Mouse (Mus musculus): ENCODE measurements around the gene Rab26. TPM values are rescaled to one million over a fixed set of nuclear protein-coding genes. Genes with fewer than 3 reads are reported as not detected.

Gene Rab26
- total and polyA plus RNA-seq, 3 experiments = 0.10 to 0.39 TPM; not detected in 1

DNA sequence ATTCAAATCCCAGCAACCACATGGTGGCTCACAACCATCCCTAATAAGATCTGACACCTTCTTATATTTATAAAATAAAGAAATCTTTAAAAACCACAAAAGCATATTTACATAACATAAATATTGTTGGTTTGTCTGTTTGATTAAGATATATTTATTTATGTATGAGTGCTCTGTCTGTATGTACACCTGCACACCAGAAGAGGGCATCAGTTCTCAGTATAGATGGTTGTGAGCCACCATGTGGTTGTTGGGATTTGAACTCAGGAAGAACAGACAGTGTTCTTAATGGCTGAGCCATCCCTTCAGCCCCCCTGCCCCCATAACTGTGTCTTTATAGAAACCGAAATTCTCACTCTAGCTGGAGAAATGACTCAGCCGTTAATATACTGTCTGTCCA, 11.2 kb upstream of the Rab26 start:
- no peak overlapping the region for H3K9ac ChIP-seq (ENCODE audit: low read depth, low read length)
- 91% methylated on average over 2 of the region's 2 CpGs for WGBS
- H3K27ac ChIP-seq = no peak overlapping the region
- intact Hi-C loops (cut with DNase I) = no loop called here
- no peak overlapping the region for H3K4me3 ChIP-seq
- H3K36me3 ChIP-seq (ENCODE audit: control insufficient read depth, insufficient read depth, low read length) = no peaks in the 10 kb centered on the region
- TF ChIP-seq EP300 (IDR thresholded peaks at IDR 0.05; ENCODE audit: insufficient read depth, low read depth, low read length) = no peak
- 0 out of 2 replicates have a peak, but pooled peaks have one; percentile 10 for TF ChIP-seq CTCF (IDR thresholded peaks at IDR 0.05)
- no peak for TF ChIP-seq POLR2A (IDR thresholded peaks at IDR 0.05; ENCODE audit: insufficient read depth, low read depth, low read length)
- DNase-seq = no peak
- H3K27me3 ChIP-seq (ENCODE audit: control insufficient read depth, insufficient read depth, low read length) = no peaks in the 10 kb centered on the region
- H3K4me1 ChIP-seq (ENCODE audit: control insufficient read depth, insufficient read depth, low read length) = no peaks in the 10 kb centered on the region; the same call in 1 of the 2 replicates
- no peaks in the 10 kb centered on the region for H3K79me2 ChIP-seq (replicated peaks; ENCODE audit: control insufficient read depth, insufficient read depth, low read length)

DNA sequence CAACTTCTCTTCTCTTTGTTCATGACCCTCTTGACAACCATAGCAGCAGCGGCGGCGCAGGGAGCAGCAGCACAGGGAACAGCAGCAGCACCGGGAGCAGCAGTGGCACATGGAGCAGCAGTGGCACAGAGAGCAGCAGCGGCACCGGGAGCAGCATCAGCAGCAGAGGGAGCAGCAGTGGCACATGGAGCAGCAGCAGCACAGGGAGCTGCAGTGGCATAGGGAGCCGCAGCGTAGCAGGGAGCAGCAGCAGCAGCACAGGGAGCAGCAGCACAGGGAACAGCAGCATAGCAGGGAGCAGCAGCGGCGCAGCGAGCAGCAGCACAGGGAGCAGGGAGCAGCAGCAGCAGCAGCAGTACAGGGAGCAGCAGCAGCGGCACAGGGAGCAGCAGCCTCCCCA, 10.6 kb upstream of the Rab26 start:
- no peaks in the 10 kb centered on the region for H3K79me2 ChIP-seq (replicated peaks; ENCODE audit: control insufficient read depth, insufficient read depth, low read length)
- H3K4me3 ChIP-seq = no peak overlapping the region
- no peak for DNase-seq
- no peak overlapping the region for H3K27ac ChIP-seq
- H3K36me3 ChIP-seq (ENCODE audit: control insufficient read depth, insufficient read depth, low read length) = no peaks in the 10 kb centered on the region
- H3K4me1 ChIP-seq (ENCODE audit: control insufficient read depth, insufficient read depth, low read length) = no peaks in the 10 kb centered on the region; the same call in 1 of the 2 replicates
- no peak overlapping the region for H3K9ac ChIP-seq (ENCODE audit: low read depth, low read length)
- intact Hi-C loops (cut with DNase I) = no loop called here
- 21% methylated on average over 12 of the region's 12 CpGs for WGBS
- no peaks in the 10 kb centered on the region for H3K27me3 ChIP-seq (ENCODE audit: control insufficient read depth, insufficient read depth, low read length)
- TF ChIP-seq POLR2A (IDR thresholded peaks at IDR 0.05; ENCODE audit: insufficient read depth, low read depth, low read length) = no peak
- no peak for TF ChIP-seq CTCF (IDR thresholded peaks at IDR 0.05)
- TF ChIP-seq EP300 (IDR thresholded peaks at IDR 0.05; ENCODE audit: insufficient read depth, low read depth, low read length) = no peak

DNA sequence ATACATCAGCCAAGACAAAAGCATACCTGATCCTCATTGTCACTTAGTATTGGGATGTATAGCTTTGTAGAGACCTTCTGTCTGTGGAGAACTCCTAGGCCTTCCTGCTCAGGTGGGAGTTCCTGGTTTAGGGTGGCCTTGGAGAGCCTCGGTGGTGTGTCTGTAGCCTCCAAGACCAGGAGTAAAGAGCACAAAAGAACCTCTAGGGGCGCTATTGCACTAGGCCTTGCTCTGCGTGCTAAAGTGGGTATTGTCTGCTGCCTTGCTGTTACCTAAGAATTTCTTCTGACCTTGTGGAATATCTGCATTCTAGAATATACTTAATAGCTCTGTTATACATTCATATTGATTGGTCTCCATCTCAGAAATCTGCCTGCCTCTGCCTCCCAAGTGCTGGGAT, 6.4 kb upstream of the Rab26 start:
- Histone ChIP-seq H3K36me3 (ENCODE audit: control insufficient read depth, insufficient read depth, low read length) (no peaks in the 10 kb centered on the region), H3K79me2 (replicated peaks; ENCODE audit: control insufficient read depth, insufficient read depth, low read length) (no peaks in the 10 kb centered on the region), H3K4me1 (ENCODE audit: control insufficient read depth, insufficient read depth, low read length) (no peaks in the 10 kb centered on the region), H3K4me3 (no peak overlapping the region), H3K27me3 (ENCODE audit: control insufficient read depth, insufficient read depth, low read length) (no peaks in the 10 kb centered on the region), H3K9ac (ENCODE audit: low read depth, low read length) (no peak overlapping the region), H3K27ac (no peak overlapping the region)
- peak; percentile 93 for TF ChIP-seq CTCF (IDR thresholded peaks at IDR 0.05)
- TF ChIP-seq EP300 (IDR thresholded peaks at IDR 0.05; ENCODE audit: insufficient read depth, low read depth, low read length) = 0 out of 2 replicates have a peak, but pooled peaks have one; percentile 40
- TF ChIP-seq POLR2A (IDR thresholded peaks at IDR 0.05; ENCODE audit: insufficient read depth, low read depth, low read length) = no peak
- DNase-seq = peak in 1 of 2 experiments; percentile 38
- 7% methylated on average over 3 of the region's 3 CpGs for WGBS
- intact Hi-C loops (cut with DNase I) = loop anchor here (2.0 kb wide), 1 partner anchor 114 kb away; no protein-coding TSS in a partner anchor

DNA sequence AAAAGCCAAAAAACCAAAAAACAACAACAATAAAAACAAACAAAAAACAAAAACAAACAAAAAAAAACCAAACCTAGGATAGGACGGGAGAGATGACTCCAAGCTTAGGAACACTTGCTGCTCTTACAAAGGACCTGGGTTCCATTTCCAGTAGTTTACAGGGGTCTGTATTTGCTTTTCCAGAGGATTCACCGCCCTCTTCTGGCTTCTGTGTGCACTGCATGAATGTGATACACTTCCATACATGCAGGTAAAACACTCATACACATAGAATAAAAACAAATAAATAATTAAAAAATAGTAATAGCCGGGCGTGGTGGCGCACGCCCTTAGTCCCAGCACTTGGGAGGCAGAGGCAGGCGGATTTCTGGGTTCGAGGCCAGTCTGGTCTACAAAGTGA, 4.9 kb upstream of the Rab26 start:
- Histone ChIP-seq H3K36me3 (ENCODE audit: control insufficient read depth, insufficient read depth, low read length) (no peaks in the 10 kb centered on the region), H3K9ac (ENCODE audit: low read depth, low read length) (no peak overlapping the region), H3K27me3 (ENCODE audit: control insufficient read depth, insufficient read depth, low read length) (no peaks in the 10 kb centered on the region), H3K79me2 (replicated peaks; ENCODE audit: control insufficient read depth, insufficient read depth, low read length) (no peaks in the 10 kb centered on the region), H3K4me3 (no peak overlapping the region), H3K4me1 (ENCODE audit: control insufficient read depth, insufficient read depth, low read length) (no peaks in the 10 kb centered on the region), H3K27ac (no peak overlapping the region)
- DNase-seq = peak; percentile 41 to 65
- intact Hi-C loops (cut with DNase I) = loop anchor here (2.0 kb wide), 2 partner anchors 44 to 90 kb away; no protein-coding TSS in a partner anchor
- 55% methylated on average over 8 of the region's 8 CpGs for WGBS
- TF ChIP-seq POLR2A (IDR thresholded peaks at IDR 0.05; ENCODE audit: insufficient read depth, low read depth, low read length) = no peak
- no peak for TF ChIP-seq EP300 (IDR thresholded peaks at IDR 0.05; ENCODE audit: insufficient read depth, low read depth, low read length)
- peak; percentile 82 for TF ChIP-seq CTCF (IDR thresholded peaks at IDR 0.05)

DNA sequence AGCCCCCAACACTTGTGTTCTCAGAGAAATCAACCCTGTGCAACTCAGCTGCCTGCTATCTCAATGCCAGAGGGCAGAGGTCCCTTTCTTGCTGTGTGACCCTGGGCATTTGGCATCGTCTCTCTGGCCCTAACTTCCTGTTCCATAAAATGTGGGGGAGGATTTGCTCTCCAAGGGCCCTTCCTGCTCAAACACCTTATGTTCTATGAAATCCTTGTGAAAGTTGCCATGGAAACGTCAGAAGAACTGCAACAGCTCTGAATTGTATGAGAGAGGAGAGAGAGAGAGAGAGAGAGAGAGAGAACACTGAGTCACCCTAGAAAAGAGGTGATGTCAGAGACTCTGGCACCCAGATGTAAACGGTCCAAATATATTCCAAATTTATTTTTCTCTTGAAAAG, 3.5 kb upstream of the Rab26 start:
- Histone ChIP-seq H3K4me1 (ENCODE audit: control insufficient read depth, insufficient read depth, low read length) (peaks cover 2% of the 10 kb centered on the region), H3K36me3 (ENCODE audit: control insufficient read depth, insufficient read depth, low read length) (no peaks in the 10 kb centered on the region), H3K27me3 (ENCODE audit: control insufficient read depth, insufficient read depth, low read length) (no peaks in the 10 kb centered on the region), H3K4me3 (no peak overlapping the region), H3K27ac (no peak overlapping the region), H3K9ac (ENCODE audit: low read depth, low read length) (no peak overlapping the region), H3K79me2 (replicated peaks; ENCODE audit: control insufficient read depth, insufficient read depth, low read length) (no peaks in the 10 kb centered on the region)
- TF ChIP-seq CTCF (IDR thresholded peaks at IDR 0.05) = no peak
- 14% methylated on average over 3 of the region's 3 CpGs for WGBS
- no peak for DNase-seq
- intact Hi-C loops (cut with DNase I) = no loop called here

DNA sequence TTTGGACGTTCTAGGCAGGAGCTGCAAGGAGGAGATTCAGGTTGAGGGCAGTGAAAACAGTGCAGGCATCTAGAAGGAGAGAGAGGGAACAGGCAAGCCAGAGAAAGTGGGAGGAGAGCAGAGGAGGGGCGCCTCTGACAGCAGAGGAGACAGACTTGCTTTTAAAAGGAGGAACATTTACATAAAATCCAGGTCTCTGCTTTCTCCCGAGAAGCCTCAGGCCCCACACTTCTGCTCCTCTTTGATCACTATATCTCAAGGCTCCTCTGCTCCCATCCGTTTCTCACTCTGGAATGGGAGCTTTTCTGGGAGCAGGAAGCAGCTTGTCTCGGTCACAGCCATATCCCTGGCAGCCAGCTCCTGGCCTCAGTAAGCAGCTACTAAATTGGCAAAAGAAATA, 1.3 kb upstream of the Rab26 start:
- intact Hi-C loops (cut with DNase I) = no loop called here
- TF ChIP-seq EP300 (IDR thresholded peaks at IDR 0.05; ENCODE audit: insufficient read depth, low read depth, low read length) (no peak), POLR2A (IDR thresholded peaks at IDR 0.05; ENCODE audit: insufficient read depth, low read depth, low read length) (no peak), CTCF (IDR thresholded peaks at IDR 0.05) (no peak)

More for the DNA sequence above, 1.3 kb upstream of the Rab26 start:
- WGBS = 50% methylated on average over 5 of the region's 5 CpGs
- no peak overlapping the region for H3K9ac ChIP-seq (ENCODE audit: low read depth, low read length)
- H3K4me3 ChIP-seq = no peak overlapping the region
- no peaks in the 10 kb centered on the region for H3K27me3 ChIP-seq (ENCODE audit: control insufficient read depth, insufficient read depth, low read length)
- DNase-seq = no peak
- H3K36me3 ChIP-seq (ENCODE audit: control insufficient read depth, insufficient read depth, low read length) = no peaks in the 10 kb centered on the region
- H3K79me2 ChIP-seq (replicated peaks; ENCODE audit: control insufficient read depth, insufficient read depth, low read length) = no peaks in the 10 kb centered on the region
- H3K4me1 ChIP-seq (ENCODE audit: control insufficient read depth, insufficient read depth, low read length) = peaks cover 2% of the 10 kb centered on the region
- H3K27ac ChIP-seq = no peak overlapping the region
